Mouse (Mus musculus) forebrain, embryonic 11.5 days (tissue): ENCODE results near the gene Clstn1. TPM values are rescaled to one million over a fixed set of nuclear protein-coding genes. Genes with fewer than 3 reads are reported as not detected.

Source experiments
- microRNA-seq: library from miRNA; unstranded; fragments of <30 nt; microRNA quantifications from one replicate; pipeline ENCODE4, GENCODE M21; 2016; ENCODE audit not compliant: insufficient number of aligned reads
- polyA plus RNA-seq: library from polyadenylated mRNA; unstranded; fragments of >200 nt; fragmentation: Nextera tagmentation; extraction: Ambion mirVana; gene quantifications from 2 replicates; pipeline ENCODE4 v1.2.1, GENCODE M21; 2014

The Clstn1 gene
- polyA plus RNA-seq, 1 experiment from 2014 or later = 48.1 TPM

Small RNA genes lying within 50 kb of the gene (microRNA-seq; reads per million reads assigned to microRNA genes)
- gene Mir5616 (not detected), gene Mir7023 (not detected)

Other genes with a start within 250 kb of the Clstn1 start
- 67.0 and 70.6 TPM in 2 replicates for gene Ube4b, start 159.7 kb upstream of the Clstn1 start, polyA plus RNA-seq
- gene Rbp7, start 131.5 kb upstream of the Clstn1 start, polyA plus RNA-seq = not detected in 2 replicates
- gene Tmem274, start 109.1 kb upstream of the Clstn1 start, polyA plus RNA-seq = 0.99 TPM in 1 of 2 replicates, not detected in the other
- gene Nmnat1, start 101.3 kb upstream of the Clstn1 start, polyA plus RNA-seq = 17.3 and 19.5 TPM in 2 replicates
- 55.6 and 57.6 TPM in 2 replicates for gene Lzic, start 101.2 kb upstream of the Clstn1 start, polyA plus RNA-seq
- gene Ctnnbip1, start 68.2 kb upstream of the Clstn1 start, polyA plus RNA-seq = 71.7 and 72.1 TPM in 2 replicates
- gene Pik3cd, start 116.1 kb downstream of the Clstn1 start, polyA plus RNA-seq = 6.3 and 7.0 TPM in 2 replicates
- gene Tmem201, start 151.6 kb downstream of the Clstn1 start, polyA plus RNA-seq = 25.1 and 26.3 TPM in 2 replicates
- 12.0 and 12.2 TPM in 2 replicates for gene Slc25a33, start 187.8 kb downstream of the Clstn1 start, polyA plus RNA-seq